Mouse (Mus musculus) forebrain, embryonic 14.5 days (tissue): ENCODE results near the gene Mis18bp1. TPM values are rescaled to one million over a fixed set of nuclear protein-coding genes. Genes with fewer than 3 reads are reported as not detected.
"Not testable (repeated sequence)": the region's sequence is repeated elsewhere in the genome, so short reads cannot be mapped to it uniquely, and the experiment has no call there.

ENCODE experiments used
- ATAC-seq: fragments of 200-750 bp; cut with Nextera tagmentation; 2 replicates; pipeline ENCODE4 v1.8.0; 2017; ENCODE audit warnings: mild to moderate bottlenecking, moderate library complexity
- DNase-seq: peaks from one replicate; pipeline ENCODE4 v3.0.0-alpha.2; 2015; ENCODE audit warnings: low spot score
- H3K27ac ChIP-seq: fragments of 300-500 bp; sonication (generic); 2 replicates; pipeline ENCODE4 v1.5.1; 2014; ENCODE audit warnings: low read depth, mild to moderate bottlenecking, control low read depth, low read length, moderate library complexity
- H3K27me3 ChIP-seq: fragments of 300-500 bp; sonication (generic); replicated peaks from 2 replicates; pipeline ENCODE4 v1.6.1; 2014; ENCODE audit warnings: low read length, control low read depth, mixed read lengths; ENCODE audit not compliant: control insufficient read depth, insufficient read depth
- H3K36me3 ChIP-seq: fragments of 300-500 bp; sonication (generic); 2 replicates; pipeline ENCODE4 v1.6.1; 2014; ENCODE audit warnings: low read length, control low read depth; ENCODE audit not compliant: control insufficient read depth, insufficient read depth
- H3K4me1 ChIP-seq: fragments of 300-500 bp; sonication (generic); 2 replicates; pipeline ENCODE4 v1.6.1; 2014; ENCODE audit warnings: antibody characterized with exemption, low read length, control low read depth; ENCODE audit not compliant: control insufficient read depth, insufficient read depth
- H3K4me2 ChIP-seq: fragments of 300-500 bp; sonication (generic); 2 replicates; pipeline ENCODE4 v1.6.1; 2014; ENCODE audit warnings: mild to moderate bottlenecking, control low read depth, low read length
- H3K4me3 ChIP-seq: fragments of 300-500 bp; sonication (generic); 2 replicates; pipeline ENCODE4 v1.5.1; 2014; ENCODE audit warnings: low read depth, low read length, control low read depth
- H3K9ac ChIP-seq: fragments of 300-500 bp; sonication (generic); 2 replicates; pipeline ENCODE4 v1.6.1; 2014; ENCODE audit warnings: mild to moderate bottlenecking, low read length, control low read depth, moderate library complexity
- H3K9me3 ChIP-seq: fragments of 300-500 bp; sonication (generic); replicated peaks from 2 replicates; pipeline ENCODE4 v1.6.1; 2016; ENCODE audit warnings: low read length, control low read depth, mixed read lengths; ENCODE audit not compliant: control insufficient read depth
- WGBS: fragments of 180-500 bp; shearing (Covaris S2); extraction: QIAGEN DNeasy Blood & Tissue Kit; methylation state at CpG from one replicate; pipeline ENCODE4 v1.1.7; 2014; 5-methylcytosine and 5-hydroxymethylcytosine counted together
- polyA plus RNA-seq: library from polyadenylated mRNA; unstranded; fragments of >200 nt; fragmentation: Nextera tagmentation; extraction: Ambion mirVana; gene quantifications from 2 replicates; pipeline ENCODE4 v1.2.1, GENCODE M21; 2014

The Mis18bp1 gene
- 32.6 and 35.5 TPM in 2 replicates for polyA plus RNA-seq

GRCm38 (mm10) chr12:65172021-65172951 lies at the start of gene Mis18bp1:
TSS of gene Mis18bp1 (minus strand) at chr12:65172604.
- DNase-seq: peak; percentile 97
- H3K27me3 ChIP-seq: no peaks in the 10 kb centered on the region
- peak; percentile 99 for ATAC-seq
- peak within 1 kb of the TSS; percentile 67 for H3K9ac ChIP-seq
- no peaks in the 10 kb centered on the region for H3K36me3 ChIP-seq
- peak within 1 kb of the TSS; percentile 61 for H3K4me2 ChIP-seq
- peak within 1 kb of the TSS; percentile 60 for H3K4me3 ChIP-seq
- H3K27ac ChIP-seq: peak within 1 kb of the TSS; percentile 87
- H3K9me3 ChIP-seq: no peaks in the 10 kb centered on the region
- H3K4me1 ChIP-seq: no peaks in the 10 kb centered on the region; the same call in 1 of the 2 replicates
- WGBS: under 1% methylated on average over 70 of the region's 70 CpGs

- Histone ChIP-seq H3K9ac (no peak overlapping the region), H3K36me3 (no peaks in the 10 kb centered on the region), H3K27me3 (no peaks in the 10 kb centered on the region), H3K4me3 (no peak overlapping the region), H3K9me3 (no peaks in the 10 kb centered on the region), H3K4me2 (no peak overlapping the region), H3K4me1 (peaks cover 3% of the 10 kb centered on the region; the same call in 1 of the 2 replicates), H3K27ac (no peak overlapping the region; the same call in 1 of the 2 replicates)
- peak; percentile 89 for DNase-seq
- ATAC-seq: peak; percentile 93
- WGBS: 14% methylated on average over 6 of the region's 6 CpGs
Measured at GRCm38 (mm10) chr12:65216404-65216840, 44.0 kb upstream of the Mis18bp1 start.

GRCm38 (mm10) chr12:65206431-65206830 lies 34.0 kb upstream of the Mis18bp1 start:
- DNase-seq (no peak), ATAC-seq (no peak)
- Histone ChIP-seq H3K9ac (no peak overlapping the region), H3K9me3 (no peaks in the 10 kb centered on the region), H3K36me3 (no peaks in the 10 kb centered on the region), H3K4me1 (no peaks in the 10 kb centered on the region), H3K4me3 (no peak overlapping the region), H3K27me3 (no peaks in the 10 kb centered on the region), H3K4me2 (no peak overlapping the region), H3K27ac (no peak overlapping the region)
- WGBS: 41% methylated on average over 1 of the region's 1 CpGs

GRCm38 (mm10) chr12:65201812-65202211 lies 29.4 kb upstream of the Mis18bp1 start:
- no peak overlapping the region for H3K27ac ChIP-seq
- H3K27me3 ChIP-seq: no peaks in the 10 kb centered on the region
- H3K4me1 ChIP-seq: no peaks in the 10 kb centered on the region
- DNase-seq (no peak), ATAC-seq (no peak)
- no peak overlapping the region for H3K4me3 ChIP-seq
- 99% methylated on average over 2 of the region's 2 CpGs for WGBS
- no peak overlapping the region for H3K9ac ChIP-seq
- no peaks in the 10 kb centered on the region for H3K9me3 ChIP-seq
- H3K36me3 ChIP-seq: no peaks in the 10 kb centered on the region
- no peak overlapping the region for H3K4me2 ChIP-seq

GRCm38 (mm10) chr12:65194003-65194530 lies 21.7 kb upstream of the Mis18bp1 start:
- H3K9ac ChIP-seq: no peak overlapping the region

GRCm38 (mm10) chr12:65189213-65189612 lies 16.8 kb upstream of the Mis18bp1 start:
- Histone ChIP-seq H3K4me2 (no peak overlapping the region), H3K27ac (no peak overlapping the region), H3K4me3 (no peak overlapping the region), H3K9me3 (no peaks in the 10 kb centered on the region), H3K9ac (no peak overlapping the region), H3K36me3 (no peaks in the 10 kb centered on the region), H3K4me1 (no peaks in the 10 kb centered on the region), H3K27me3 (no peaks in the 10 kb centered on the region)
- no peak for DNase-seq
- WGBS: 79% methylated on average over 2 of the region's 2 CpGs
- no peak for ATAC-seq

More at GRCm38 (mm10) chr12:65194003-65194530, 21.7 kb upstream of the Mis18bp1 start:
- H3K36me3 ChIP-seq: no peaks in the 10 kb centered on the region
- 74% methylated on average over 5 of the region's 5 CpGs for WGBS
- H3K27me3 ChIP-seq: no peaks in the 10 kb centered on the region
- DNase-seq: no peak
- H3K4me3 ChIP-seq: no peak overlapping the region
- no peaks in the 10 kb centered on the region for H3K9me3 ChIP-seq
- H3K4me1 ChIP-seq: no peaks in the 10 kb centered on the region
- H3K27ac ChIP-seq: no peak overlapping the region
- H3K4me2 ChIP-seq: no peak overlapping the region
- ATAC-seq: no peak

- Histone ChIP-seq H3K4me2 (no peak overlapping the region), H3K9me3 (no peaks in the 10 kb centered on the region), H3K9ac (no peak overlapping the region), H3K4me3 (no peak overlapping the region), H3K4me1 (no peaks in the 10 kb centered on the region), H3K36me3 (no peaks in the 10 kb centered on the region), H3K27ac (no peak overlapping the region), H3K27me3 (no peaks in the 10 kb centered on the region)
- DNase-seq (peak; percentile 54), ATAC-seq (no peak)
- WGBS: 57% methylated on average over 3 of the region's 3 CpGs
Measured at GRCm38 (mm10) chr12:65187365-65187764, 15.0 kb upstream of the Mis18bp1 start.

- Histone ChIP-seq H3K36me3 (no peaks in the 10 kb centered on the region), H3K4me3 (no peak overlapping the region), H3K9me3 (no peaks in the 10 kb centered on the region), H3K27me3 (no peaks in the 10 kb centered on the region), H3K27ac (no peak overlapping the region), H3K9ac (no peak overlapping the region), H3K4me1 (no peaks in the 10 kb centered on the region; the same call in 1 of the 2 replicates), H3K4me2 (no peak overlapping the region)
- ATAC-seq (no peak), DNase-seq (no peak)
- WGBS: 93% methylated on average over 5 of the region's 5 CpGs
Measured at GRCm38 (mm10) chr12:65173736-65174135, 1.3 kb upstream of the Mis18bp1 start.

GRCm38 (mm10) chr12:65172959-65173358 lies 555 bp upstream of the Mis18bp1 start:
- peak overlapping the region; percentile 87 for H3K27ac ChIP-seq

More at GRCm38 (mm10) chr12:65172959-65173358, 555 bp upstream of the Mis18bp1 start:
- WGBS: 30% methylated on average over 8 of the region's 8 CpGs
- peak overlapping the region; percentile 60 for H3K4me3 ChIP-seq
- peak; percentile 61 for ATAC-seq
- H3K27me3 ChIP-seq, DNase-seq, H3K4me1 ChIP-seq, H3K9me3 ChIP-seq, H3K36me3 ChIP-seq: not testable (repeated sequence)
- H3K9ac ChIP-seq: peak overlapping the region; percentile 67
- H3K4me2 ChIP-seq: peak overlapping the region; percentile 61
